Mouse (Mus musculus): ENCODE data around the gene Frmd4a. TPM values are rescaled to one million over a fixed set of nuclear protein-coding genes. Genes with fewer than 3 reads are reported as not detected.

The Frmd4a gene
- polyA plus RNA-seq, 1 experiment from 2014 or later: 49.1 TPM

- Histone ChIP-seq H3K9me3 (no peaks in the 10 kb centered on the region), H3K27me3 (ENCODE audit: insufficient read depth, poor library complexity, severe bottlenecking) (no peaks in the 10 kb centered on the region), H3K27ac (no peak overlapping the region), H3K4me1 (replicated peaks) (no peaks in the 10 kb centered on the region), H3K36me3 (no peaks in the 10 kb centered on the region), H3K4me3 (no peak overlapping the region)
- WGBS: 88% methylated on average over 4 of the region's 4 CpGs
- DNase-seq (ENCODE audit: low spot score): no peak
These were observed 347.4 kb downstream of the Frmd4a start for GRCm38 (mm10) chr2:4364908-4365307.

- no peak for DNase-seq (ENCODE audit: low spot score)
- no peak overlapping the region for H3K27ac ChIP-seq
- WGBS: 87% methylated on average over 6 of the region's 6 CpGs
- 0 out of 2 replicates have a peak, but pooled peaks cover 4% of the 10 kb centered on the region for H3K4me1 ChIP-seq (replicated peaks)
- H3K4me3 ChIP-seq: no peak overlapping the region
- H3K36me3 ChIP-seq: no peaks in the 10 kb centered on the region
- no peaks in the 10 kb centered on the region for H3K9me3 ChIP-seq
- no peaks in the 10 kb centered on the region for H3K27me3 ChIP-seq (ENCODE audit: insufficient read depth, poor library complexity, severe bottlenecking)
These were observed 351.0 kb downstream of the Frmd4a start for GRCm38 (mm10) chr2:4368544-4368943.

- H3K36me3 ChIP-seq: no peaks in the 10 kb centered on the region
- DNase-seq (ENCODE audit: low spot score): no peak
- WGBS: 86% methylated on average over 7 of the region's 7 CpGs
These were observed 353.0 kb downstream of the Frmd4a start for GRCm38 (mm10) chr2:4370499-4370898.

GRCm38 (mm10) chr2:4371341-4371740 is 353.8 kb downstream of the Frmd4a start:
- Histone ChIP-seq H3K27me3 (ENCODE audit: insufficient read depth, poor library complexity, severe bottlenecking) (no peaks in the 10 kb centered on the region), H3K27ac (no peak overlapping the region), H3K4me1 (replicated peaks) (0 out of 2 replicates have a peak, but pooled peaks cover 4% of the 10 kb centered on the region), H3K36me3 (no peaks in the 10 kb centered on the region), H3K9me3 (no peaks in the 10 kb centered on the region), H3K4me3 (no peak overlapping the region)
- 93% methylated on average over 1 of the region's 1 CpGs for WGBS
- no peak for DNase-seq (ENCODE audit: low spot score)

More at GRCm38 (mm10) chr2:4370499-4370898, 353.0 kb downstream of the Frmd4a start:
- H3K27me3 ChIP-seq (ENCODE audit: insufficient read depth, poor library complexity, severe bottlenecking): no peaks in the 10 kb centered on the region
- 0 out of 2 replicates have a peak, but pooled peaks cover 4% of the 10 kb centered on the region for H3K4me1 ChIP-seq (replicated peaks)
- no peak overlapping the region for H3K4me3 ChIP-seq
- no peaks in the 10 kb centered on the region for H3K9me3 ChIP-seq
- no peak overlapping the region for H3K27ac ChIP-seq

- 92% methylated on average over 3 of the region's 3 CpGs for WGBS
- Histone ChIP-seq H3K27ac (no peak overlapping the region), H3K4me1 (replicated peaks) (no peaks in the 10 kb centered on the region), H3K9me3 (no peaks in the 10 kb centered on the region), H3K4me3 (no peak overlapping the region), H3K27me3 (ENCODE audit: insufficient read depth, poor library complexity, severe bottlenecking) (no peaks in the 10 kb centered on the region), H3K36me3 (no peaks in the 10 kb centered on the region)
- no peak for DNase-seq (ENCODE audit: low spot score)
These were observed 361.3 kb downstream of the Frmd4a start for GRCm38 (mm10) chr2:4378844-4379243.

GRCm38 (mm10) chr2:4380435-4380834 is 362.9 kb downstream of the Frmd4a start:
- no peak for DNase-seq (ENCODE audit: low spot score)
- no peak overlapping the region for H3K4me3 ChIP-seq
- no peaks in the 10 kb centered on the region for H3K27me3 ChIP-seq (ENCODE audit: insufficient read depth, poor library complexity, severe bottlenecking)
- H3K27ac ChIP-seq: no peak overlapping the region
- WGBS: 91% methylated on average over 6 of the region's 6 CpGs
- H3K36me3 ChIP-seq: no peaks in the 10 kb centered on the region
- no peaks in the 10 kb centered on the region for H3K4me1 ChIP-seq (replicated peaks)
- H3K9me3 ChIP-seq: no peaks in the 10 kb centered on the region

- no peak overlapping the region for H3K27ac ChIP-seq
- DNase-seq (ENCODE audit: low spot score): no peak
- H3K9me3 ChIP-seq: no peaks in the 10 kb centered on the region
- no peaks in the 10 kb centered on the region for H3K27me3 ChIP-seq (ENCODE audit: insufficient read depth, poor library complexity, severe bottlenecking)
- H3K36me3 ChIP-seq: no peaks in the 10 kb centered on the region
- H3K4me3 ChIP-seq: no peak overlapping the region
- no peaks in the 10 kb centered on the region for H3K4me1 ChIP-seq (replicated peaks)
- WGBS: 91% methylated on average over 5 of the region's 5 CpGs
These were observed 363.4 kb downstream of the Frmd4a start for GRCm38 (mm10) chr2:4380926-4381325.

GRCm38 (mm10) chr2:4386468-4386867 is 369.0 kb downstream of the Frmd4a start:
- no peaks in the 10 kb centered on the region for H3K27me3 ChIP-seq (ENCODE audit: insufficient read depth, poor library complexity, severe bottlenecking)
- no peak for DNase-seq (ENCODE audit: low spot score)
- peaks cover 31% of the 10 kb centered on the region for H3K4me1 ChIP-seq (replicated peaks)
- WGBS: 31% methylated on average over 6 of the region's 6 CpGs
- no peaks in the 10 kb centered on the region for H3K9me3 ChIP-seq
- no peak overlapping the region for H3K27ac ChIP-seq
- no peaks in the 10 kb centered on the region for H3K36me3 ChIP-seq
- no peak overlapping the region for H3K4me3 ChIP-seq

GRCm38 (mm10) chr2:4389330-4389729 is 371.8 kb downstream of the Frmd4a start:
- H3K27me3 ChIP-seq (ENCODE audit: insufficient read depth, poor library complexity, severe bottlenecking): no peaks in the 10 kb centered on the region
- peaks cover 36% of the 10 kb centered on the region for H3K4me1 ChIP-seq (replicated peaks)
- H3K4me3 ChIP-seq: no peak overlapping the region
- no peak for DNase-seq (ENCODE audit: low spot score)
- WGBS: 21% methylated on average over 6 of the region's 6 CpGs
- no peaks in the 10 kb centered on the region for H3K36me3 ChIP-seq
- H3K27ac ChIP-seq: peak overlapping the region; percentile 45; the same call in 1 of the 2 replicates
- H3K9me3 ChIP-seq: peaks cover 5% of the 10 kb centered on the region

- Histone ChIP-seq H3K36me3 (no peaks in the 10 kb centered on the region), H3K4me1 (replicated peaks) (peaks cover 36% of the 10 kb centered on the region), H3K27me3 (ENCODE audit: insufficient read depth, poor library complexity, severe bottlenecking) (no peaks in the 10 kb centered on the region), H3K4me3 (no peak overlapping the region), H3K27ac (no peak overlapping the region), H3K9me3 (peaks cover 5% of the 10 kb centered on the region)
- DNase-seq (ENCODE audit: low spot score): no peak
- 86% methylated on average over 4 of the region's 4 CpGs for WGBS
These were observed 373.6 kb downstream of the Frmd4a start for GRCm38 (mm10) chr2:4391091-4391490.

GRCm38 (mm10) chr2:4391678-4392085 is 374.2 kb downstream of the Frmd4a start:
- Histone ChIP-seq H3K27ac (0 out of 2 replicates have a peak overlapping the region, but pooled peaks have one; percentile 5), H3K4me1 (replicated peaks) (peaks cover 31% of the 10 kb centered on the region), H3K9me3 (peaks cover 5% of the 10 kb centered on the region), H3K36me3 (no peaks in the 10 kb centered on the region), H3K27me3 (ENCODE audit: insufficient read depth, poor library complexity, severe bottlenecking) (no peaks in the 10 kb centered on the region), H3K4me3 (no peak overlapping the region)
- DNase-seq (ENCODE audit: low spot score): no peak
- 58% methylated on average over 7 of the region's 7 CpGs for WGBS

GRCm38 (mm10) chr2:4393046-4393445 is 375.5 kb downstream of the Frmd4a start:
- DNase-seq (ENCODE audit: low spot score): no peak
- H3K4me1 ChIP-seq (replicated peaks): peaks cover 23% of the 10 kb centered on the region
- WGBS: 95% methylated on average over 4 of the region's 4 CpGs
- H3K9me3 ChIP-seq: peaks cover 8% of the 10 kb centered on the region
- H3K4me3 ChIP-seq: no peak overlapping the region
- no peaks in the 10 kb centered on the region for H3K36me3 ChIP-seq
- no peaks in the 10 kb centered on the region for H3K27me3 ChIP-seq (ENCODE audit: insufficient read depth, poor library complexity, severe bottlenecking)
- no peak overlapping the region for H3K27ac ChIP-seq

- H3K4me1 ChIP-seq (replicated peaks): peaks cover 20% of the 10 kb centered on the region
- WGBS: 89% methylated on average over 7 of the region's 7 CpGs
- H3K27ac ChIP-seq: no peak overlapping the region
- H3K36me3 ChIP-seq: no peaks in the 10 kb centered on the region
- H3K4me3 ChIP-seq: no peak overlapping the region
- H3K27me3 ChIP-seq (ENCODE audit: insufficient read depth, poor library complexity, severe bottlenecking): no peaks in the 10 kb centered on the region
- DNase-seq (ENCODE audit: low spot score): no peak
- H3K9me3 ChIP-seq: peaks cover 8% of the 10 kb centered on the region
These were observed 377.1 kb downstream of the Frmd4a start for GRCm38 (mm10) chr2:4394641-4395040.

GRCm38 (mm10) chr2:4399721-4400120 is 382.2 kb downstream of the Frmd4a start:
- WGBS: 69% methylated on average over 1 of the region's 1 CpGs
- no peak overlapping the region for H3K4me3 ChIP-seq
- H3K9me3 ChIP-seq: 0 out of 2 replicates have a peak, but pooled peaks cover 3% of the 10 kb centered on the region
- H3K4me1 ChIP-seq (replicated peaks): peaks cover 41% of the 10 kb centered on the region
- DNase-seq (ENCODE audit: low spot score): no peak
- peak overlapping the region; percentile 100 for H3K27ac ChIP-seq
- H3K27me3 ChIP-seq (ENCODE audit: insufficient read depth, poor library complexity, severe bottlenecking): no peaks in the 10 kb centered on the region
- no peaks in the 10 kb centered on the region for H3K36me3 ChIP-seq

All from hindbrain, embryonic 10.5 days (tissue).